Mouse (Mus musculus): ENCODE measurements around the gene Cpm.

Cpm gene

GRCm38 (mm10) chr10:117617568-117618345 is 11.5 kb upstream of the Cpm start:
- in situ Hi-C loops (cut with MboI; ENCODE audit: low sequenced_read_pairs): no loop called here

GRCm38 (mm10) chr10:117619041-117619861 is 10.0 kb upstream of the Cpm start:
- in situ Hi-C loops (cut with MboI; ENCODE audit: low sequenced_read_pairs): no loop called here

GRCm38 (mm10) chr10:117619862-117620179 is 9.5 kb upstream of the Cpm start:
- in situ Hi-C loops (cut with MboI; ENCODE audit: low sequenced_read_pairs): no loop called here

- in situ Hi-C loops (cut with MboI; ENCODE audit: low sequenced_read_pairs): no loop called here
These were observed 8.8 kb upstream of the Cpm start for GRCm38 (mm10) chr10:117620530-117620929.

GRCm38 (mm10) chr10:117620934-117621501 is 8.3 kb upstream of the Cpm start:
- in situ Hi-C loops (cut with MboI; ENCODE audit: low sequenced_read_pairs): no loop called here

- in situ Hi-C loops (cut with MboI; ENCODE audit: low sequenced_read_pairs): no loop called here
These were observed 7.4 kb upstream of the Cpm start for GRCm38 (mm10) chr10:117621616-117622533.

GRCm38 (mm10) chr10:117623358-117623757 is 5.9 kb upstream of the Cpm start:
- in situ Hi-C loops (cut with MboI; ENCODE audit: low sequenced_read_pairs): no loop called here

GRCm38 (mm10) chr10:117624222-117624621 is 5.1 kb upstream of the Cpm start:
- in situ Hi-C loops (cut with MboI; ENCODE audit: low sequenced_read_pairs): no loop called here

GRCm38 (mm10) chr10:117624655-117625497 is 4.4 kb upstream of the Cpm start:
- in situ Hi-C loops (cut with MboI; ENCODE audit: low sequenced_read_pairs): no loop called here

GRCm38 (mm10) chr10:117625500-117626296 is 3.6 kb upstream of the Cpm start:
- in situ Hi-C loops (cut with MboI; ENCODE audit: low sequenced_read_pairs): no loop called here

GRCm38 (mm10) chr10:117626297-117626613 is 3.0 kb upstream of the Cpm start:
- in situ Hi-C loops (cut with MboI; ENCODE audit: low sequenced_read_pairs): no loop called here

- in situ Hi-C loops (cut with MboI; ENCODE audit: low sequenced_read_pairs): no loop called here
These were observed 2.3 kb upstream of the Cpm start for GRCm38 (mm10) chr10:117626840-117627615.

GRCm38 (mm10) chr10:117627616-117627930 is 1.7 kb upstream of the Cpm start:
- in situ Hi-C loops (cut with MboI; ENCODE audit: low sequenced_read_pairs): no loop called here

GRCm38 (mm10) chr10:117627949-117628348 is 1.4 kb upstream of the Cpm start:
- in situ Hi-C loops (cut with MboI; ENCODE audit: low sequenced_read_pairs): no loop called here

GRCm38 (mm10) chr10:117628363-117629168 is 734 bp upstream of the Cpm start:
- in situ Hi-C loops (cut with MboI; ENCODE audit: low sequenced_read_pairs): no loop called here

- in situ Hi-C loops (cut with MboI; ENCODE audit: low sequenced_read_pairs): no loop called here
These were observed 876 bp downstream of the Cpm start for GRCm38 (mm10) chr10:117630176-117630575.

- in situ Hi-C loops (cut with MboI; ENCODE audit: low sequenced_read_pairs): no loop called here
These were observed 1.5 kb downstream of the Cpm start for GRCm38 (mm10) chr10:117630810-117631209.
